Mouse (Mus musculus): ENCODE results near the gene Dtl. TPM values are rescaled to one million over a fixed set of nuclear protein-coding genes. Genes with fewer than 3 reads are reported as not detected.

Dtl gene
- total RNA-seq, 2 experiments from 2014 or later, result 2.1 to 2.5 TPM

Other genes starting within 250 kb of the Dtl start
- 1 to 10 TPM; 4.7 to 6.0 TPM for gene Tmem206, start 249.6 kb downstream of the Dtl start, total RNA-seq (2021)
- gene Ppp2r5a, start 172.3 kb downstream of the Dtl start, total RNA-seq (2021), result 100 to 1,000 TPM; 192 to 197 TPM
- gene Ints7, start 92 bp upstream of the Dtl start, total RNA-seq (2021), result 10 to 100 TPM; 21.8 to 30.2 TPM
- gene Lpgat1, start 142.3 kb upstream of the Dtl start, total RNA-seq (2021), result 10 to 100 TPM; 53.2 to 91.7 TPM
- gene Nek2, start 245.9 kb upstream of the Dtl start, total RNA-seq (2021), result 1 to 10 TPM; 1.9 to 4.1 TPM